Mouse (Mus musculus) MEL (cell line): Measurements from ENCODE around the gene Mafk.

Experiments used
- CTCF ChIP-seq, 3 experiments: IDR thresholded peaks in 2 of 3; conservative IDR thresholded peaks in 1 of 3; 2 replicates each; pipeline ENCODE4 v1.5.1; 2011 to 2012; ENCODE audit warnings: low read length in 3 of 3, low read depth in 2 of 3, mild to moderate bottlenecking in 2 of 3, improper control_type of control experiment in 1 of 3, inconsistent platforms in 1 of 3, mixed read lengths in 1 of 3, moderate library complexity in 1 of 3; ENCODE audit not compliant: control insufficient read depth in 1 of 3, insufficient read depth in 1 of 3, poor library complexity in 1 of 3, severe bottlenecking in 1 of 3
- EP300 ChIP-seq, 2 experiments: IDR thresholded peaks; 2 replicates each; pipeline ENCODE4 v1.6.1; 2011; ENCODE audit warnings: improper control_type of control experiment in 2 of 2, low read length in 2 of 2, low read depth in 1 of 2, mild to moderate bottlenecking in 1 of 2
- GABPA ChIP-seq: IDR thresholded peaks from 2 replicates; pipeline ENCODE4 v1.6.1; 2012; ENCODE audit warnings: low read depth, mild to moderate bottlenecking, inconsistent platforms, low read length, improper control_type of control experiment, moderate library complexity
- GATA1 ChIP-seq: IDR thresholded peaks from 2 replicates; pipeline ENCODE4 v1.6.1; 2011; ENCODE audit warnings: low read depth, low read length, improper control_type of control experiment
- POLR2A ChIP-seq, 2 experiments: IDR thresholded peaks; 2 replicates each; pipeline ENCODE4 v1.6.1; 2011 to 2012; ENCODE audit warnings: low read length in 2 of 2, mild to moderate bottlenecking in 2 of 2, control low read depth in 1 of 2, improper control_type of control experiment in 1 of 2, low read depth in 1 of 2, moderate library complexity in 1 of 2; ENCODE audit not compliant: control insufficient read depth in 1 of 2, insufficient read depth in 1 of 2, poor library complexity in 1 of 2
- TBP ChIP-seq: IDR thresholded peaks from 2 replicates; pipeline ENCODE4 v1.8.0; 2011; ENCODE audit warnings: low read depth, low read length, improper control_type of control experiment
- ZC3H11A ChIP-seq: IDR thresholded peaks from 2 replicates; pipeline ENCODE4 v1.6.1; 2012; ENCODE audit warnings: low read depth, mild to moderate bottlenecking, inconsistent platforms, low read length, improper control_type of control experiment
- ZNF384 ChIP-seq: IDR thresholded peaks from 2 replicates; pipeline ENCODE4 v1.6.1; 2012; ENCODE audit warnings: low read depth, mild to moderate bottlenecking, inconsistent platforms, low read length, improper control_type of control experiment

DNA sequence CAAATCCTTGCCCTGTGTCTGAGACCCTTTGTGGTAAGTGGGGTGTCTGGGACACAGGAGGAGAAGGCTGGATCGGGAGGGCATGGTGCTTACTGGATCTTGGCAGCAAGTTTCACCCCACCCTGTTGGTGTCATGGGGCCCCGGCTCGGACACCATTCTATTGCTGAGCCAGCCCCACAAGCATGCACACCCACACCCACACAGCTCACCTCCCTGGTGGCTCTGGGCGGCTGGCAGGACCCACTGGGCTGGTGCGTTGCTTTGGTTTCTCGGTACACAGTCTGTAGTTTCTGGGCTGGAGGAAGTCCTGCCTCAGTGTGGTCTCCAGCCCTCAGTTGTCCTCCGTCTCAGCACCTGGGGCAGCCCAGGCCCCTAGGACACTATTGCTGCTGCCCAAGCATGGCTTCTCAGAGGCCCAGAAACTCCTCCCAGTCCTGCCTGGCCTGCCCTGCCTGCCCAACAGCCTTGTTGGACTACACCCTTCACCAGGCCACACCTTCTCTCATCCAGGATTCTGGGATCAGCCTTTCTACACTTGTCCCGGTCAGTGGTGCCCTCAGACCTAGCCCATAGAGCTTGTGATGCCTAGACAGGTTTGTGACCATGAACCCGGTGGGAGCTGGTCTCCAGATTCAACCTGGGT lies 28.3 kb downstream of the Mafk start, which contains the start of gene Tmem184a:
- no peak for TF ChIP-seq ZNF384
- TF ChIP-seq TBP: no peak
- no peak for TF ChIP-seq EP300 (IDR thresholded peaks at IDR 0.05; ENCODE audit: low read depth in 1 of 2, low read length in 2 of 2)
- TF ChIP-seq CTCF (IDR thresholded peaks at IDR 0.05 in 2 of 3, conservative IDR thresholded peaks at IDR 0.05 in 1 of 3; ENCODE audit: control insufficient read depth in 1 of 3, insufficient read depth in 1 of 3, low read depth in 2 of 3, low read length in 3 of 3, poor library complexity in 1 of 3, severe bottlenecking in 1 of 3): no peak
- TF ChIP-seq GATA1: no peak
- no peak for TF ChIP-seq POLR2A (IDR thresholded peaks at IDR 0.05; ENCODE audit: control insufficient read depth in 1 of 2, insufficient read depth in 1 of 2, low read depth in 1 of 2, low read length in 2 of 2, poor library complexity in 1 of 2)
- no peak for TF ChIP-seq GABPA
- TF ChIP-seq ZC3H11A: no peak
